Mouse (Mus musculus) C2C12 (cell line): ENCODE data around the gene Gab1.

Source experiments
- CEBPB ChIP-seq: IDR thresholded peaks from one replicate; pipeline ENCODE4 v1.6.1; 2011; ENCODE audit warnings: low read depth, mild to moderate bottlenecking, control low read depth, moderate library complexity
- CTCF ChIP-seq: IDR thresholded peaks from one replicate; pipeline ENCODE4 v1.5.1; 2011; ENCODE audit not compliant: control insufficient read depth, insufficient read depth, insufficient read length
- FOSL1 ChIP-seq: IDR thresholded peaks from one replicate; pipeline ENCODE4 v1.8.0; 2011; ENCODE audit warnings: mild to moderate bottlenecking, low read length; ENCODE audit not compliant: poor library complexity, insufficient read depth, severe bottlenecking
- MAX ChIP-seq: IDR thresholded peaks from one replicate; pipeline ENCODE4 v1.6.1; 2011; ENCODE audit warnings: mild to moderate bottlenecking, control low read depth
- MYOD1 ChIP-seq: IDR thresholded peaks from one replicate; pipeline ENCODE4 v1.6.1; 2011; ENCODE audit warnings: low read depth; ENCODE audit not compliant: control insufficient read depth, insufficient read length
- USF1 ChIP-seq: IDR thresholded peaks from one replicate; pipeline ENCODE4 v1.6.1; 2011; ENCODE audit warnings: low read depth, mild to moderate bottlenecking, control low read depth, moderate library complexity

DNA sequence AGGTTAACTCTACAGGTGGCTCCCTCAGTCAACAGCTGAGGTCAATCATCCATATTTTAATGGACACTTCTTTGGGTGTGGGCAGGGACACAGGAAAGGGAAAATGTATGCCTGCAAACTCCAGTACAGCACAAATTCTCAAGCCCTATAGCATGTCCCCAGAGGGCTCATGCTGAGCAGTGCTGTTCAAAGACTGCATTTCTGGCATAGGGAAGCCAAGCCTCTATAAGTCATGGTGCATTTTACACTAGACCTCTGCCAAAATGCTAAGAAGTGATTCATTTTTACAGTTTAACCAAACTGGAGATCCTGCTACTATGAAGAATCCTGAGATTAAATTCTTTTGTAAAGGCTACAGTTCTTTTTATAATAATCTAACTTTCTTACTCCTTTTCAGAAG is 47.8 kb downstream of the Gab1 start:
- no peak for TF ChIP-seq CTCF
- TF ChIP-seq USF1: no peak
- no peak for TF ChIP-seq MAX
- no peak for TF ChIP-seq CEBPB
- TF ChIP-seq MYOD1: no peak
- no peak for TF ChIP-seq FOSL1
